In the genomic region with DNA sequence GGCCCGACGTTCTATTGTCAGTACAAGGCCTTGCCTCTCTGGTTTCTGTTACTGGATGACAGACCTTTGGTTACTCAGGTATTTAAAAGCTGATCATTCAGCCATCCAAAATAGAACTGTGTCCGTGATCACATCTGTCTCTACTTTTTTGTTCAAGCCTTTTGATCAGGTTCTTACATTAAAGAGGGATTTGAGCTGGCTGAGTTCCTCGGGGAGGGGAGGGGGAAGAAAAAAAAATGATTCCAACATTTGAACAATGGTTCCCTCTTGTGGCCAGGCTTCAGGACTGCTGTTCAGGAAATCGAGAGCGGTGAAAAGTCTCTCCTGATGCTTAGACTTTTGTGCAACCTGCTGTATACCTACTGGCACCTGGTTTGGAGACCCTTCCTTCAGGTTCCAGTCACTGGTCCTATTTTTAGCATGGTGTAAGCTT, we compare ENCODE assay signal across 9 mouse cellular contexts.
DNase-seq lines count a peak whose midpoint lies in the region; ATAC-seq and TF ChIP-seq lines count a peak whose summit lies in the region.
"Had no signal": no experiment of that assay in that cellular context is flagged by ENCODE, and none has a peak within 500 bp of the region (broad histone marks: within the 10 kb centered on the region; RNA-seq: fewer than 3 reads in every experiment).

No protein-coding gene starts in this region.

- ATAC-seq in lung, embryonic 14.5 days (ENCODE audit: insufficient read depth): no peak
- peak; percentile 77 for ATAC-seq in forebrain, postnatal 0 days
- peak; percentile 51; the same call in 1 of the 2 replicates for ATAC-seq in midbrain, embryonic 11.5 days (ENCODE audit: low FRiP score)
- no peak for ATAC-seq in stomach, postnatal 0 days (ENCODE audit: low FRiP score, low TSS enrichment)

- peak; percentile 72 for TF ChIP-seq CTCF in lung, embryonic 14.5 days (IDR thresholded peaks at IDR 0.05; ENCODE audit: low read depth)
- TF ChIP-seq CTCF in forebrain, postnatal 0 days (IDR thresholded peaks at IDR 0.05; ENCODE audit: low read depth): peak; percentile 84
- peak; percentile 87 for TF ChIP-seq CTCF in layer of hippocampus, adult 2 months (conservative IDR thresholded peaks at IDR 0.05)
- peak; percentile 73 for TF ChIP-seq CTCF in stomach, postnatal 0 days (IDR thresholded peaks at IDR 0.05; ENCODE audit: low read depth)

- TF ChIP-seq EP300 in stomach, postnatal 0 days (optimal IDR thresholded peaks at IDR 0.05): no peak

- H3K36me3 ChIP-seq in lung, embryonic 14.5 days (ENCODE audit: insufficient read depth): no peaks in the 10 kb centered on the region
- H3K36me3 ChIP-seq in forebrain, postnatal 0 days (ENCODE audit: insufficient read depth): no peaks in the 10 kb centered on the region
- no peaks in the 10 kb centered on the region for H3K36me3 ChIP-seq in midbrain, embryonic 11.5 days (ENCODE audit: control insufficient read depth, insufficient read depth, low read length)
- H3K36me3 ChIP-seq in stomach, postnatal 0 days (ENCODE audit: control insufficient read depth, insufficient read depth, low read length): no peaks in the 10 kb centered on the region
- H3K36me3 ChIP-seq: embryonic facial prominence, embryonic 15.5 days had no signal

- no peak overlapping the region for H3K27ac ChIP-seq in lung, embryonic 14.5 days (ENCODE audit: low read depth)
- H3K27ac ChIP-seq in forebrain, postnatal 0 days (ENCODE audit: low read depth, low read length): no peak overlapping the region
- H3K27ac ChIP-seq in layer of hippocampus, adult 2 months: no peak overlapping the region; the same call in 1 of the 2 replicates
- H3K27ac ChIP-seq in midbrain, embryonic 11.5 days (ENCODE audit: low read depth, low read length): no peak overlapping the region
- no peak overlapping the region for H3K27ac ChIP-seq in stomach, postnatal 0 days (replicated peaks)
- H3K27ac ChIP-seq: embryonic facial prominence, embryonic 15.5 days had no signal

- H3K9me3 ChIP-seq in lung, embryonic 14.5 days (ENCODE audit: low read depth, low read length): no peaks in the 10 kb centered on the region
- no peaks in the 10 kb centered on the region for H3K9me3 ChIP-seq in forebrain, postnatal 0 days (ENCODE audit: low read length)
- H3K9me3 ChIP-seq in midbrain, embryonic 11.5 days (ENCODE audit: control insufficient read depth, low read length): no peaks in the 10 kb centered on the region
- H3K9me3 ChIP-seq in stomach, postnatal 0 days (ENCODE audit: control insufficient read depth, low read length): no peaks in the 10 kb centered on the region
- H3K9me3 ChIP-seq: embryonic facial prominence, embryonic 15.5 days had no signal

- no peak overlapping the region for H3K9ac ChIP-seq in lung, embryonic 14.5 days
- peak overlapping the region; percentile 35; the same call in 1 of the 2 replicates for H3K9ac ChIP-seq in forebrain, postnatal 0 days
- H3K9ac ChIP-seq in midbrain, embryonic 11.5 days (ENCODE audit: low read length): no peak overlapping the region
- no peak overlapping the region for H3K9ac ChIP-seq in stomach, postnatal 0 days (ENCODE audit: low read length)
- H3K9ac ChIP-seq: embryonic facial prominence, embryonic 15.5 days had no signal

- DNase-seq in lung, embryonic 14.5 days: peak; percentile 65
- no peak for DNase-seq in lung, adult 18-20 months
- DNase-seq in cerebellum, adult 11 months: peak; percentile 11
- peak; percentile 89 for DNase-seq in forebrain, postnatal 0 days
- DNase-seq in layer of hippocampus, adult 2 months (ENCODE audit: low spot score in 2 of 2): peak; percentile 67 to 71
- DNase-seq in midbrain, embryonic 11.5 days (ENCODE audit: low spot score, missing footprints): peak; percentile 93
- peak; percentile 14 for DNase-seq in stomach, postnatal 0 days (ENCODE audit: low spot score)
- no peak for DNase-seq in gastrocnemius, postnatal 10 days

- WGBS in lung, embryonic 14.5 days: 33% methylated on average over 6 of the region's 6 CpGs
- 13% methylated on average over 6 of the region's 6 CpGs for WGBS in forebrain, postnatal 0 days
- 21% methylated on average over 6 of the region's 6 CpGs for WGBS in midbrain, embryonic 11.5 days
- WGBS in stomach, postnatal 0 days: 29% methylated on average over 6 of the region's 6 CpGs

- H3K4me1 ChIP-seq in lung, embryonic 14.5 days (ENCODE audit: insufficient read depth): no peaks in the 10 kb centered on the region
- H3K4me1 ChIP-seq in forebrain, postnatal 0 days (ENCODE audit: insufficient read depth): peaks cover 6% of the 10 kb centered on the region; the same call in 1 of the 2 replicates
- no peaks in the 10 kb centered on the region for H3K4me1 ChIP-seq in midbrain, embryonic 11.5 days (ENCODE audit: control insufficient read depth, insufficient read depth, low read length)
- H3K4me1 ChIP-seq in stomach, postnatal 0 days (replicated peaks; ENCODE audit: control insufficient read depth, insufficient read depth): no peaks in the 10 kb centered on the region
- H3K4me1 ChIP-seq: embryonic facial prominence, embryonic 15.5 days had no signal

- no peak overlapping the region for H3K4me3 ChIP-seq in lung, embryonic 14.5 days (ENCODE audit: low read depth, low read length)
- H3K4me3 ChIP-seq in forebrain, postnatal 0 days (ENCODE audit: low read depth, low read length): no peak overlapping the region
- H3K4me3 ChIP-seq in layer of hippocampus, adult 2 months: no peak overlapping the region
- H3K4me3 ChIP-seq in midbrain, embryonic 11.5 days (ENCODE audit: low read depth, low read length): no peak overlapping the region
- H3K4me3 ChIP-seq in stomach, postnatal 0 days (ENCODE audit: low read depth, low read length): no peak overlapping the region
- H3K4me3 ChIP-seq: embryonic facial prominence, embryonic 15.5 days had no signal

- no peaks in the 10 kb centered on the region for H3K27me3 ChIP-seq in lung, embryonic 14.5 days (ENCODE audit: insufficient read depth, low read length)
- no peaks in the 10 kb centered on the region for H3K27me3 ChIP-seq in forebrain, postnatal 0 days (ENCODE audit: insufficient read depth, low read length)
- no peaks in the 10 kb centered on the region for H3K27me3 ChIP-seq in midbrain, embryonic 11.5 days (ENCODE audit: control insufficient read depth, insufficient read depth, low read length)
- no peaks in the 10 kb centered on the region for H3K27me3 ChIP-seq in stomach, postnatal 0 days (ENCODE audit: control insufficient read depth, insufficient read depth, low read length)
- H3K27me3 ChIP-seq: embryonic facial prominence, embryonic 15.5 days had no signal

- no peak overlapping the region for H3K4me2 ChIP-seq in lung, embryonic 14.5 days
- no peak overlapping the region for H3K4me2 ChIP-seq in forebrain, postnatal 0 days (ENCODE audit: low read depth)
- H3K4me2 ChIP-seq in midbrain, embryonic 11.5 days: no peak overlapping the region
- no peak overlapping the region for H3K4me2 ChIP-seq in stomach, postnatal 0 days (replicated peaks; ENCODE audit: low read depth)
- H3K4me2 ChIP-seq: embryonic facial prominence, embryonic 15.5 days had no signal

Comparison
In these comparisons a context has a peak if more than half of its experiments do, and no peak if none do; other contexts are left out.
1. DNase-seq: peak in lung, embryonic 14.5 days (single experiment), cerebellum, adult 11 months (single experiment), forebrain, postnatal 0 days (single experiment), layer of hippocampus, adult 2 months (2 of 2), midbrain, embryonic 11.5 days (single experiment) and stomach, postnatal 0 days (single experiment); none in lung, adult 18-20 months (0 of 2) and gastrocnemius, postnatal 10 days (single experiment).
2. ATAC-seq: peak in forebrain, postnatal 0 days (single experiment) and midbrain, embryonic 11.5 days (single experiment); none in lung, embryonic 14.5 days (single experiment) and stomach, postnatal 0 days (single experiment).
3. Peak in every context shown above with its lines, with median percentiles within 50 percentile points of each other: CTCF ChIP-seq.